Mouse (Mus musculus): ENCODE measurements at regions not wholly inside any gene's neighbourhood (a gene's known extent, or its start where the extent isn't known, plus 50 kb on each side); places are given as distances from the start of the nearest gene placed in this dataset.

- Histone ChIP-seq H3K4me2 (ENCODE audit: low read depth, low read length) (no peak overlapping the region), H3K4me1 (ENCODE audit: control insufficient read depth, insufficient read depth) (no peaks in the 10 kb centered on the region), H3K4me3 (ENCODE audit: low read depth, low read length) (no peak overlapping the region), H3K9me3 (replicated peaks; ENCODE audit: control insufficient read depth, low read length) (peaks cover 6% of the 10 kb centered on the region; the same call in 1 of the 2 replicates), H3K27ac (ENCODE audit: low read depth) (no peak overlapping the region), H3K9ac (replicated peaks; ENCODE audit: low read depth, low read length) (no peak overlapping the region), H3K36me3 (replicated peaks; ENCODE audit: control insufficient read depth, insufficient read depth, low read length) (no peaks in the 10 kb centered on the region), H3K27me3 (ENCODE audit: control insufficient read depth, insufficient read depth, low read length) (no peaks in the 10 kb centered on the region)
- no peak for TF ChIP-seq EP300 (IDR thresholded peaks at IDR 0.05; ENCODE audit: low read depth)
- TF ChIP-seq CTCF (IDR thresholded peaks at IDR 0.05; ENCODE audit: low read depth): no peak
- DNase-seq (ENCODE audit: low spot score) (no peak), ATAC-seq (ENCODE audit: insufficient read depth, low read depth) (no peak)
- WGBS: 78% methylated on average over 3 of the region's 3 CpGs
These were observed 92.1 kb upstream of the Cdkn3 start for GRCm38 (mm10) chr14:46668275-46668674.

GRCm38 (mm10) chr14:46664305-46664704, 96.0 kb upstream of the Cdkn3 start:
- no peak for DNase-seq (ENCODE audit: low spot score)
- Histone ChIP-seq H3K4me2 (ENCODE audit: low read depth, low read length) (no peak overlapping the region), H3K27me3 (ENCODE audit: control insufficient read depth, insufficient read depth, low read length) (no peaks in the 10 kb centered on the region), H3K9ac (replicated peaks; ENCODE audit: low read depth, low read length) (no peak overlapping the region), H3K9me3 (replicated peaks; ENCODE audit: control insufficient read depth, low read length) (no peaks in the 10 kb centered on the region), H3K27ac (ENCODE audit: low read depth) (no peak overlapping the region), H3K4me1 (ENCODE audit: control insufficient read depth, insufficient read depth) (peaks cover 8% of the 10 kb centered on the region; the same call in 1 of the 2 replicates), H3K36me3 (replicated peaks; ENCODE audit: control insufficient read depth, insufficient read depth, low read length) (no peaks in the 10 kb centered on the region), H3K4me3 (ENCODE audit: low read depth, low read length) (no peak overlapping the region)
- TF ChIP-seq CTCF (IDR thresholded peaks at IDR 0.05; ENCODE audit: low read depth) (no peak), EP300 (IDR thresholded peaks at IDR 0.05; ENCODE audit: low read depth) (no peak)
- WGBS: 75% methylated on average over 6 of the region's 6 CpGs
- ATAC-seq (ENCODE audit: insufficient read depth, low read depth): no peak

- H3K4me2 ChIP-seq (ENCODE audit: low read depth, low read length): no peak overlapping the region
- no peak for ATAC-seq (ENCODE audit: insufficient read depth, low read depth)
- H3K36me3 ChIP-seq (replicated peaks; ENCODE audit: control insufficient read depth, insufficient read depth, low read length): no peaks in the 10 kb centered on the region
- no peak for TF ChIP-seq EP300 (IDR thresholded peaks at IDR 0.05; ENCODE audit: low read depth)
- no peak for TF ChIP-seq CTCF (IDR thresholded peaks at IDR 0.05; ENCODE audit: low read depth)
- H3K9me3 ChIP-seq (replicated peaks; ENCODE audit: control insufficient read depth, low read length): no peaks in the 10 kb centered on the region
- H3K27me3 ChIP-seq (ENCODE audit: control insufficient read depth, insufficient read depth, low read length): no peaks in the 10 kb centered on the region
- DNase-seq (ENCODE audit: low spot score): no peak
- H3K27ac ChIP-seq (ENCODE audit: low read depth): no peak overlapping the region
- no peak overlapping the region for H3K9ac ChIP-seq (replicated peaks; ENCODE audit: low read depth, low read length)
- H3K4me1 ChIP-seq (ENCODE audit: control insufficient read depth, insufficient read depth): peaks cover 8% of the 10 kb centered on the region; the same call in 1 of the 2 replicates
- H3K4me3 ChIP-seq (ENCODE audit: low read depth, low read length): no peak overlapping the region
- 90% methylated on average over 5 of the region's 5 CpGs for WGBS
These were observed 96.8 kb upstream of the Cdkn3 start for GRCm38 (mm10) chr14:46663529-46663928.

- H3K4me1 ChIP-seq (ENCODE audit: control insufficient read depth, insufficient read depth): peaks cover 8% of the 10 kb centered on the region; the same call in 1 of the 2 replicates
- TF ChIP-seq EP300 (IDR thresholded peaks at IDR 0.05; ENCODE audit: low read depth) (no peak), CTCF (IDR thresholded peaks at IDR 0.05; ENCODE audit: low read depth) (no peak)
- WGBS: 13% methylated on average over 9 of the region's 9 CpGs
- DNase-seq (ENCODE audit: low spot score): no peak
- ATAC-seq (ENCODE audit: insufficient read depth, low read depth): no peak
- H3K9me3 ChIP-seq (replicated peaks; ENCODE audit: control insufficient read depth, low read length): no peaks in the 10 kb centered on the region
- no peak overlapping the region for H3K27ac ChIP-seq (ENCODE audit: low read depth)
- no peaks in the 10 kb centered on the region for H3K36me3 ChIP-seq (replicated peaks; ENCODE audit: control insufficient read depth, insufficient read depth, low read length)
- no peak overlapping the region for H3K9ac ChIP-seq (replicated peaks; ENCODE audit: low read depth, low read length)
- no peaks in the 10 kb centered on the region for H3K27me3 ChIP-seq (ENCODE audit: control insufficient read depth, insufficient read depth, low read length)
- no peak overlapping the region for H3K4me2 ChIP-seq (ENCODE audit: low read depth, low read length)
- no peak overlapping the region for H3K4me3 ChIP-seq (ENCODE audit: low read depth, low read length)
These were observed 98.4 kb upstream of the Cdkn3 start for GRCm38 (mm10) chr14:46661792-46662545.

- no peak for TF ChIP-seq EP300 (IDR thresholded peaks at IDR 0.05; ENCODE audit: low read depth)
- TF ChIP-seq CTCF (IDR thresholded peaks at IDR 0.05; ENCODE audit: low read depth): no peak
- H3K27ac ChIP-seq (ENCODE audit: low read depth): no peak overlapping the region
- H3K4me1 ChIP-seq (ENCODE audit: control insufficient read depth, insufficient read depth): peaks cover 8% of the 10 kb centered on the region; the same call in 1 of the 2 replicates
- H3K27me3 ChIP-seq (ENCODE audit: control insufficient read depth, insufficient read depth, low read length): no peaks in the 10 kb centered on the region
- no peak overlapping the region for H3K9ac ChIP-seq (replicated peaks; ENCODE audit: low read depth, low read length)
- 51% methylated on average over 3 of the region's 3 CpGs for WGBS
- H3K4me2 ChIP-seq (ENCODE audit: low read depth, low read length): no peak overlapping the region
- no peaks in the 10 kb centered on the region for H3K9me3 ChIP-seq (replicated peaks; ENCODE audit: control insufficient read depth, low read length)
- DNase-seq (ENCODE audit: low spot score) (no peak), ATAC-seq (ENCODE audit: insufficient read depth, low read depth) (no peak)
- no peaks in the 10 kb centered on the region for H3K36me3 ChIP-seq (replicated peaks; ENCODE audit: control insufficient read depth, insufficient read depth, low read length)
- no peak overlapping the region for H3K4me3 ChIP-seq (ENCODE audit: low read depth, low read length)
These were observed 99.1 kb upstream of the Cdkn3 start for GRCm38 (mm10) chr14:46661118-46661791.

All from heart, postnatal 0 days (tissue).